Mouse (Mus musculus) embryonic fibroblast, embryonic 13.5 days (primary cell): ENCODE measurements around the gene Sh3bp5l.
"Not testable (repeated sequence)": the region's sequence is repeated elsewhere in the genome, so short reads cannot be mapped to it uniquely, and the experiment has no call there.

Experiments
- CTCF ChIP-seq: IDR thresholded peaks from 2 replicates; pipeline ENCODE4 v1.5.1; 2011; ENCODE audit warnings: mild to moderate bottlenecking, control low read depth, low read length, moderate library complexity, borderline replicate concordance; ENCODE audit not compliant: insufficient read depth
- POLR2A ChIP-seq: IDR thresholded peaks from 2 replicates; pipeline ENCODE4 v1.6.1; 2011; ENCODE audit warnings: low read depth, mild to moderate bottlenecking, control low read depth, low read length, moderate library complexity

GRCm38 (mm10) chr11:58305299-58305698 lies 25.2 kb upstream of the Sh3bp5l start:
- TF ChIP-seq CTCF, POLR2A: not testable (repeated sequence)
